Mouse (Mus musculus): ENCODE data around the gene Cntnap2. TPM values are rescaled to one million over a fixed set of nuclear protein-coding genes. Genes with fewer than 3 reads are reported as not detected.

Cntnap2 gene
- total RNA-seq, 2 experiments from 2014 or later = 97.6 to 118 TPM

GRCm38 (mm10) chr6:46612872-46613271 is 1553.7 kb downstream of the Cntnap2 start:
- no peak for DNase-seq (ENCODE audit: low spot score in 2 of 2)

- DNase-seq (ENCODE audit: low spot score in 2 of 2) = no peak
Measured at GRCm38 (mm10) chr6:46669018-46669417, 1609.9 kb downstream of the Cntnap2 start.

- no peak for DNase-seq (ENCODE audit: low spot score in 2 of 2)
Measured at GRCm38 (mm10) chr6:46675081-46675480, 1615.9 kb downstream of the Cntnap2 start.

GRCm38 (mm10) chr6:46675621-46676020 is 1616.5 kb downstream of the Cntnap2 start:
- DNase-seq (ENCODE audit: low spot score in 2 of 2) = peak in 1 of 2 experiments; percentile 54

GRCm38 (mm10) chr6:46696187-46696586 is 1637.0 kb downstream of the Cntnap2 start:
- no peak for DNase-seq (ENCODE audit: low spot score in 2 of 2)

GRCm38 (mm10) chr6:46699343-46699742 is 1640.2 kb downstream of the Cntnap2 start:
- no peak for DNase-seq (ENCODE audit: low spot score in 2 of 2)

- DNase-seq (ENCODE audit: low spot score in 2 of 2) = peak; percentile 50 to 89
Measured at GRCm38 (mm10) chr6:46704293-46705170, 1645.4 kb downstream of the Cntnap2 start.

GRCm38 (mm10) chr6:46705926-46706325 is 1646.8 kb downstream of the Cntnap2 start:
- peak; percentile 15 to 64 for DNase-seq (ENCODE audit: low spot score in 2 of 2)

- no peak for DNase-seq (ENCODE audit: low spot score in 2 of 2)
Measured at GRCm38 (mm10) chr6:46716576-46716975, 1657.4 kb downstream of the Cntnap2 start.

GRCm38 (mm10) chr6:46733794-46734193 is 1674.6 kb downstream of the Cntnap2 start:
- no peak for DNase-seq (ENCODE audit: low spot score in 2 of 2)

GRCm38 (mm10) chr6:46748448-46748847 is 1689.3 kb downstream of the Cntnap2 start:
- DNase-seq (ENCODE audit: low spot score in 2 of 2) = peak in 1 of 2 experiments; percentile 6

GRCm38 (mm10) chr6:46763481-46763880 is 1704.3 kb downstream of the Cntnap2 start:
- no peak for DNase-seq (ENCODE audit: low spot score in 2 of 2)

- no peak for DNase-seq (ENCODE audit: low spot score in 2 of 2)
Measured at GRCm38 (mm10) chr6:46774529-46774928, 1715.4 kb downstream of the Cntnap2 start.

GRCm38 (mm10) chr6:46802264-46803110 is 1743.3 kb downstream of the Cntnap2 start:
- peak; percentile 28 to 54 for DNase-seq (ENCODE audit: low spot score in 2 of 2)

GRCm38 (mm10) chr6:46856635-46857034 is 1797.5 kb downstream of the Cntnap2 start:
- DNase-seq (ENCODE audit: low spot score in 2 of 2) = no peak

GRCm38 (mm10) chr6:46861076-46861475 is 1801.9 kb downstream of the Cntnap2 start:
- no peak for DNase-seq (ENCODE audit: low spot score in 2 of 2)

- DNase-seq (ENCODE audit: low spot score in 2 of 2) = no peak
Measured at GRCm38 (mm10) chr6:46866317-46866716, 1807.2 kb downstream of the Cntnap2 start.

GRCm38 (mm10) chr6:46886230-46886629 is 1827.1 kb downstream of the Cntnap2 start:
- no peak for DNase-seq (ENCODE audit: low spot score in 2 of 2)

GRCm38 (mm10) chr6:46909167-46909566 is 1850.0 kb downstream of the Cntnap2 start:
- no peak for DNase-seq (ENCODE audit: low spot score in 2 of 2)

GRCm38 (mm10) chr6:46918701-46919274 is 1859.6 kb downstream of the Cntnap2 start:
- DNase-seq (ENCODE audit: low spot score in 2 of 2) = peak in 1 of 2 experiments; percentile 10

GRCm38 (mm10) chr6:46919973-46920372 is 1860.8 kb downstream of the Cntnap2 start:
- no peak for DNase-seq (ENCODE audit: low spot score in 2 of 2)

Data from layer of hippocampus, adult 18-20 months (tissue).